Mouse (Mus musculus): ENCODE measurements around the gene Gm42791. TPM values are rescaled to one million over a fixed set of nuclear protein-coding genes. Genes with fewer than 3 reads are reported as not detected.

Gene Gm42791
- total RNA-seq (2015) (not detected in 2 replicates), total RNA-seq (2017) (not detected in 2 replicates)

GRCm38 (mm10) chr5:148994706-148995414 is at the start of gene Gm42791:
Gene Gm42791 (minus strand): TSS chr5:148995147.
- peak; percentile 91 for ATAC-seq (replicated peaks; ENCODE audit: poor library complexity)

GRCm38 (mm10) chr5:149044067-149044466 is 49.1 kb upstream of the Gm42791 start:
- ATAC-seq (replicated peaks; ENCODE audit: poor library complexity), result no peak

GRCm38 (mm10) chr5:149043240-149043639 is 48.3 kb upstream of the Gm42791 start:
- ATAC-seq (replicated peaks; ENCODE audit: poor library complexity), result no peak

- peak; percentile 92 for ATAC-seq (replicated peaks; ENCODE audit: poor library complexity)
These were observed 44.9 kb upstream of the Gm42791 start for GRCm38 (mm10) chr5:149039825-149040224.

- ATAC-seq (replicated peaks; ENCODE audit: poor library complexity), result no peak
These were observed 42.8 kb upstream of the Gm42791 start for GRCm38 (mm10) chr5:149037729-149038128.

GRCm38 (mm10) chr5:149036920-149037319 is 42.0 kb upstream of the Gm42791 start:
- no peak for ATAC-seq (replicated peaks; ENCODE audit: poor library complexity)

- no peak for ATAC-seq (replicated peaks; ENCODE audit: poor library complexity)
These were observed 37.5 kb upstream of the Gm42791 start for GRCm38 (mm10) chr5:149032438-149032837.

- ATAC-seq (replicated peaks; ENCODE audit: poor library complexity), result peak; percentile 79
These were observed 36.3 kb upstream of the Gm42791 start for GRCm38 (mm10) chr5:149031199-149031750.

GRCm38 (mm10) chr5:149030103-149030502 is 35.2 kb upstream of the Gm42791 start:
- ATAC-seq (replicated peaks; ENCODE audit: poor library complexity), result no peak

- ATAC-seq (replicated peaks; ENCODE audit: poor library complexity), result no peak
These were observed 33.4 kb upstream of the Gm42791 start for GRCm38 (mm10) chr5:149028394-149028793.

- ATAC-seq (replicated peaks; ENCODE audit: poor library complexity), result no peak
These were observed 32.4 kb upstream of the Gm42791 start for GRCm38 (mm10) chr5:149027389-149027788.

GRCm38 (mm10) chr5:149021120-149021519 is 26.2 kb upstream of the Gm42791 start:
- peak; percentile 52; the same call in 1 of the 2 replicates for ATAC-seq (replicated peaks; ENCODE audit: poor library complexity)

- ATAC-seq (replicated peaks; ENCODE audit: poor library complexity), result no peak
These were observed 25.7 kb upstream of the Gm42791 start for GRCm38 (mm10) chr5:149020681-149021062.

- ATAC-seq (replicated peaks; ENCODE audit: poor library complexity), result no peak
These were observed 25.2 kb upstream of the Gm42791 start for GRCm38 (mm10) chr5:149020059-149020680.

GRCm38 (mm10) chr5:149017666-149018415 is 22.9 kb upstream of the Gm42791 start:
- ATAC-seq (replicated peaks; ENCODE audit: poor library complexity), result 0 out of 2 replicates have a peak, but pooled peaks have one; percentile 12

- no peak for ATAC-seq (replicated peaks; ENCODE audit: poor library complexity)
These were observed 22.2 kb upstream of the Gm42791 start for GRCm38 (mm10) chr5:149017181-149017580.

- 0 out of 2 replicates have a peak, but pooled peaks have one; percentile 3 for ATAC-seq (replicated peaks; ENCODE audit: poor library complexity)
These were observed 21.3 kb upstream of the Gm42791 start for GRCm38 (mm10) chr5:149016261-149016660.

- peak; percentile 73 for ATAC-seq (replicated peaks; ENCODE audit: poor library complexity)
These were observed 20.6 kb upstream of the Gm42791 start for GRCm38 (mm10) chr5:149015335-149016201.

- no peak for ATAC-seq (replicated peaks; ENCODE audit: poor library complexity)
These were observed 19.8 kb upstream of the Gm42791 start for GRCm38 (mm10) chr5:149014600-149015268.

Measured in megakaryocyte progenitor cell, adult 5-6 weeks (primary cell).